Mouse (Mus musculus) megakaryocyte, embryonic 14.5 days (primary cell): ENCODE results near the gene Fgd3. TPM values are rescaled to one million over a fixed set of nuclear protein-coding genes. Genes with fewer than 3 reads are reported as not detected.

ENCODE experiments used
- H3K27me3 ChIP-seq: replicated peaks from 2 replicates; pipeline ENCODE3; 2012; ENCODE audit warnings: inconsistent platforms
- H3K36me3 ChIP-seq: replicated peaks from 2 replicates; pipeline ENCODE3; 2012; ENCODE audit warnings: low read length, inconsistent platforms, mixed read lengths
- H3K4me1 ChIP-seq: 2 replicates; pipeline ENCODE4 v1.6.1; 2012; ENCODE audit warnings: inconsistent platforms
- H3K4me3 ChIP-seq: replicated peaks from 2 replicates; pipeline ENCODE3; 2012; ENCODE audit warnings: moderate library complexity, mild to moderate bottlenecking, inconsistent platforms
- H3K9me3 ChIP-seq: 2 replicates; pipeline ENCODE4 v1.6.1; 2012; ENCODE audit warnings: inconsistent platforms
- FLI1 ChIP-seq: IDR thresholded peaks from 2 replicates; pipeline ENCODE4 v1.6.1; 2012; ENCODE audit warnings: low read length, inconsistent platforms, mixed read lengths
- GATA1 ChIP-seq: IDR thresholded peaks from 3 replicates; pipeline ENCODE4 v1.6.1; 2012; ENCODE audit warnings: mixed read lengths, low read length, inconsistent platforms, borderline replicate concordance
- polyA plus RNA-seq: library from polyadenylated mRNA; stranded (reverse); fragments of >175 nt; gene quantifications from 2 replicates; pipeline ENCODE4 v1.2.3, GENCODE M21; 2012; ENCODE audit warnings: low replicate concordance; ENCODE audit not compliant: insufficient read depth

Fgd3 gene
- polyA plus RNA-seq, 1 experiment = 10.4 TPM

GRCm38 (mm10) chr13:49224314-49224713 lies 95.8 kb downstream of the Fgd3 start:
- H3K27me3 ChIP-seq = peaks cover 2% of the 10 kb centered on the region
- TF ChIP-seq GATA1 (no peak), FLI1 (no peak)
- peaks cover 5% of the 10 kb centered on the region; the same call in 1 of the 2 replicates for H3K9me3 ChIP-seq
- peaks cover 58% of the 10 kb centered on the region for H3K36me3 ChIP-seq
- H3K4me1 ChIP-seq = peaks cover 37% of the 10 kb centered on the region
- no peak overlapping the region for H3K4me3 ChIP-seq

- Histone ChIP-seq H3K36me3 (peaks cover 24% of the 10 kb centered on the region), H3K4me3 (no peak overlapping the region), H3K9me3 (peaks cover 5% of the 10 kb centered on the region; the same call in 1 of the 2 replicates), H3K27me3 (peaks cover 7% of the 10 kb centered on the region), H3K4me1 (peaks cover 35% of the 10 kb centered on the region)
- no peak for TF ChIP-seq FLI1
- TF ChIP-seq GATA1 = no peak
These were observed 99.2 kb downstream of the Fgd3 start for GRCm38 (mm10) chr13:49220912-49221311.

- H3K9me3 ChIP-seq = peaks cover 5% of the 10 kb centered on the region; the same call in 1 of the 2 replicates
- H3K36me3 ChIP-seq = peaks cover 8% of the 10 kb centered on the region
- H3K4me3 ChIP-seq = no peak overlapping the region
- TF ChIP-seq FLI1 = no peak
- TF ChIP-seq GATA1 = no peak
- peaks cover 44% of the 10 kb centered on the region for H3K4me1 ChIP-seq
- H3K27me3 ChIP-seq = peaks cover 7% of the 10 kb centered on the region
These were observed 100.7 kb downstream of the Fgd3 start for GRCm38 (mm10) chr13:49219367-49219766.

GRCm38 (mm10) chr13:49218651-49219050 lies 101.5 kb downstream of the Fgd3 start:
- peaks cover 7% of the 10 kb centered on the region for H3K27me3 ChIP-seq
- peaks cover 51% of the 10 kb centered on the region for H3K4me1 ChIP-seq
- TF ChIP-seq FLI1 (no peak), GATA1 (no peak)
- H3K36me3 ChIP-seq = peaks cover 1% of the 10 kb centered on the region
- peaks cover 5% of the 10 kb centered on the region; the same call in 1 of the 2 replicates for H3K9me3 ChIP-seq
- no peak overlapping the region for H3K4me3 ChIP-seq

- Histone ChIP-seq H3K4me1 (peaks cover 68% of the 10 kb centered on the region), H3K9me3 (peaks cover 5% of the 10 kb centered on the region; the same call in 1 of the 2 replicates), H3K36me3 (peaks cover 12% of the 10 kb centered on the region), H3K27me3 (peaks cover 5% of the 10 kb centered on the region), H3K4me3 (peak overlapping the region; percentile 96)
- TF ChIP-seq GATA1 (no peak), FLI1 (no peak)
These were observed 103.1 kb downstream of the Fgd3 start for GRCm38 (mm10) chr13:49216808-49217561.

- TF ChIP-seq FLI1 (no peak), GATA1 (no peak)
- Histone ChIP-seq H3K27me3 (peaks cover 5% of the 10 kb centered on the region), H3K4me1 (peaks cover 76% of the 10 kb centered on the region), H3K36me3 (peaks cover 20% of the 10 kb centered on the region), H3K9me3 (peaks cover 4% of the 10 kb centered on the region; the same call in 1 of the 2 replicates), H3K4me3 (peak overlapping the region; percentile 96)
These were observed 103.9 kb downstream of the Fgd3 start for GRCm38 (mm10) chr13:49216220-49216552.

- peaks cover 81% of the 10 kb centered on the region for H3K4me1 ChIP-seq
- H3K9me3 ChIP-seq = no peaks in the 10 kb centered on the region
- H3K27me3 ChIP-seq = peaks cover 5% of the 10 kb centered on the region
- peak within 1 kb of the TSS; percentile 96 for H3K4me3 ChIP-seq
- no peak for TF ChIP-seq FLI1
- TF ChIP-seq GATA1 = no peak
- peaks cover 25% of the 10 kb centered on the region for H3K36me3 ChIP-seq
These were observed 104.4 kb downstream of the Fgd3 start, which contains the start of gene Card19 for GRCm38 (mm10) chr13:49215504-49216219. Gene Card19 (minus strand): TSS chr13:49216037.

GRCm38 (mm10) chr13:49215128-49215503 lies 105.0 kb downstream of the Fgd3 start:
- H3K4me3 ChIP-seq = peak overlapping the region; percentile 96
- H3K27me3 ChIP-seq = peaks cover 5% of the 10 kb centered on the region
- no peaks in the 10 kb centered on the region for H3K9me3 ChIP-seq
- TF ChIP-seq GATA1 (no peak), FLI1 (no peak)
- peaks cover 86% of the 10 kb centered on the region for H3K4me1 ChIP-seq
- peaks cover 30% of the 10 kb centered on the region for H3K36me3 ChIP-seq

GRCm38 (mm10) chr13:49214454-49214853 lies 105.7 kb downstream of the Fgd3 start:
- Histone ChIP-seq H3K36me3 (peaks cover 34% of the 10 kb centered on the region), H3K4me1 (peaks cover 86% of the 10 kb centered on the region), H3K27me3 (peaks cover 5% of the 10 kb centered on the region), H3K9me3 (no peaks in the 10 kb centered on the region), H3K4me3 (peak overlapping the region; percentile 96)
- TF ChIP-seq FLI1 (no peak), GATA1 (no peak)

- H3K9me3 ChIP-seq = no peaks in the 10 kb centered on the region
- H3K27me3 ChIP-seq = peaks cover 2% of the 10 kb centered on the region
These were observed 106.6 kb downstream of the Fgd3 start for GRCm38 (mm10) chr13:49213531-49213932.

More at GRCm38 (mm10) chr13:49213531-49213932, 106.6 kb downstream of the Fgd3 start:
- Histone ChIP-seq H3K4me3 (peak overlapping the region; percentile 96), H3K4me1 (peaks cover 87% of the 10 kb centered on the region), H3K36me3 (peaks cover 43% of the 10 kb centered on the region)
- peak; percentile 54; the same call in 1 of the 3 replicates for TF ChIP-seq GATA1
- 0 out of 2 replicates have a peak, but pooled peaks have one; percentile 25 for TF ChIP-seq FLI1
